Mouse (Mus musculus) thymus, postnatal 25 days (tissue): ENCODE results near the gene Ripor3.

Experiments
- DNase-seq: peaks from one replicate; pipeline ENCODE4 v3.0.0; 2022

Gene Ripor3

DNA sequence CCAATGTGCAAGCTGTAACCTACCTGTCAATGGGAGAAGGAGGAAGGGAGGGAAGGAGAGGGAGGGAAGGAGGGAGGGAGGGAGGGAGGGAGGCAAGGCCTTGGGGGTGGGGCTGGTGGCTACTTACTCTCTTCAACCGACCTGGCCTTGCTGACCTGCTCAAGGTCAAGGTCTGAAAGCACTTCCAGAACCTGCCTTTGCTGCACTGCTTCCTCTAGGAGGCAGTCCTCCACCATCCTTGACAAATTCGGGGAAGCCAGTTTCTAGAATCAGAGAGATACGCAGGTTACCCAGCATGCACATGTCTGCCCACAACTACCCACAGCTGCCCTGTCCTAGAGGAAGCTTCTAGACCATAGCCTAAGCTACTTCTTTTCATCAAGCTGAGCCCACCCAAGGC is 25.5 kb downstream of the Ripor3 start:
- DNase-seq: no peak

DNA sequence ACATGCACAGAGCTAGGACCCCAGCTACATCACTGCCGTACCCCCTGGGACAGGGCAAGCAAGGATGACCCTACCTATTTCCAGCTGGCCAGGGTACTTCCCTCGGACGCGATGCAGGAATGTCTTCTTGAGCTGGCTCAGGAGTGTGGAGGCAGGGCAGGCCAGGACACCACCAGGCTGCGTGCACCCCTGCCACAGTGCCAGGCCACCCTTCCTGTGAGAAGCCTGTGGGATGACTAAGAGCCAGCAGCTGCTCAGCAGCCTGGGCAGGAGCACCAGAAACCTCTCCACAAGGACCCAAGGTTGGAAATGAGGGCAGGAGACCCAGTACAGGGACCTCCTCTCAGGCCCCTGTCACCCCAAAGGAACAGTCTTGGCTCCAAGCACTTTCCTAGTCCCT is 26.0 kb downstream of the Ripor3 start:
- no peak for DNase-seq

DNA sequence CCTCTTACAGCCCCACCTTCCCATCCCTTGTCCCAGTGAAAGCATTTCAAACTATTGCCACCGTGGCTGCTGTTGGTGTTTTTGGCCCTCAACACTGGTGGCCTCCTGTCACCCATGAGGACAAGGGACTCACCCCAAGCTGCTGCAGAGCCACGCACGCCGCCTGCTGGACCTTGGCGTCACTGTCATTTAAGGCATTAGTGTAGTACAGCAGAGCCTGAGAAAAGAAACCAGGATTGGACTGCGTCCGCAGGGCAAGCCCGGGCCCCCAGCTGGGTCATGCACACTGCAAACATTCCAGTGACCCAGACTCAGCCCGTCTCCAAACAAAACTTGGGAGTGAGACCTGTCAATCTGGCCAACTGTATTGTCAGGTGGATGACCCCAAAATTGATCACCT is 27.8 kb downstream of the Ripor3 start:
- DNase-seq: no peak

DNA sequence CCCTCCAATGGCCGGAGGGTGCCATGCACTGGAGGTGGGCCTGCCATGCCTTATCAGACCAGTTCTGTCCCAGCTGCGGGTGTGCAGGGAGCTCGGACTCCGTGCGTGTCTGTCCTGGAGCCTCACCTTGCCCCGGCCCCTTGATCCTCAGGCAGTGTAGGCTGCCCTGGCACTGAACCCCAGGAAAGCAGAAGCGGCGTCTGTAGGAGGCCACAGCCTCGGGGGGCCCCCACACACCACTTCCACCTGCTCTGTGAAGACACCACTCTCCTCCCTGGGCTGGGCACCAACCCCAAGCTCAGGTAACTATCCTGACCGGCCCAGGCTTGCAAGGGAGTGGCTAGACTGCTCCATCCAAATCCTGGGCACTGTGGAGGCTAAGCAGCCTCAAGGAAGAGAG is 30.0 kb downstream of the Ripor3 start:
- no peak for DNase-seq

DNA sequence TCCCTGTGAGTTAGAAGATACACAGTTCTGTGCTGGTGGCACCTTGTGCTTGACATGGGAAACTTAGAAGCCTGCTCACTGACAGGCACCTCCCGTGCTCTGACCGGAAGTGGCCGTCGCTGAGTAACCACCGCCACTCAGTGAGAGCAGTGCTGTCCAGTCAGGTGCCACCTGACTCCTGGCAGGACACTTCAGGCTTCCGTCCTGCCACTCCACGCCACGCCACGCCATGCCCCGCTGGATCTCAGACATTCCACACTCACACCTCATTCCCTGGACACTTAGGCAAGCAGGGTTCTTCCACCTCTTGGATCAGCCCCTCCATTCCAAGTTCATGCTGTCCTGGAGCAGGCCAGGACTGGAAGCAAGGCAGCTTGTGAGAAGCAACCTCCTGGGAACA is 32.1 kb downstream of the Ripor3 start:
- DNase-seq: no peak

DNA sequence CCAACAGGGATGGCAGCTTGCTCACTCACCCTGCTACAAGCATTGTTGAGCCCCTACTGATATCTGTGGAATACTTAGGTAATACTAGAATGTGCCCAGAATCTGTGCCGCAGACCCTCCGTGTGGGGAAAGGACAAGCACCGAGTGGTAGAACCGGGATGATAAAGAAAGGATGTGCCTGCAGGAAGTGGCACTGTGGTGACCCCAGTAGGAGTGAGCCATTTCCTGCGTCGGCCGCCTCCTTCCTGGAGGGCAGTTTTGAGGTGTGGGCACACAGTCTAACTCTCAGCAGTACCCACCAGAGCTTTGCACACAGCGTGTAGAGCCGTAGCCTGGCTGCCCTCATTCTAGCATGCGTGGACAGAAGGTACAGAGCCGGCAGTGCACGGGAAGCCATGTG is 34.7 kb downstream of the Ripor3 start:
- DNase-seq: no peak

DNA sequence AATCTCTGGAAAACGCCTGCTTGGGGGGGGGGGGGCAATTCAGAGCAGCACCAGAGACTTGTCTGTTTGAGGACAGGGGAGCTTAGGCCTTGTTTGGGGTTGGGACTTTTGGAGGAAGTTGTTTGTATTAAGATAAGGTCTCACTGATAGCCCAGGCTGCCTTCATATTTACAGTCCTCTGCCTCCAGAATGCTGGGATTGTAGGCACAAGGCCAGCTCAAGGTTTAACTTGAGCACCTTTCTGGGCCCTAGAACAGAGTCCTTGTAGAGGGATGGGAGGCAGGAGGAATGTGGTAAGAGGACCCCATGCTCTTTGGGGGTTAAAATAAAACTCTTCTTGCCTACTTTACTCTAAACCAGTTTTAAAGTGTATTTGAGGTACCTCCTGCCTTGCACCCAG is 37.6 kb downstream of the Ripor3 start:
- no peak for DNase-seq

DNA sequence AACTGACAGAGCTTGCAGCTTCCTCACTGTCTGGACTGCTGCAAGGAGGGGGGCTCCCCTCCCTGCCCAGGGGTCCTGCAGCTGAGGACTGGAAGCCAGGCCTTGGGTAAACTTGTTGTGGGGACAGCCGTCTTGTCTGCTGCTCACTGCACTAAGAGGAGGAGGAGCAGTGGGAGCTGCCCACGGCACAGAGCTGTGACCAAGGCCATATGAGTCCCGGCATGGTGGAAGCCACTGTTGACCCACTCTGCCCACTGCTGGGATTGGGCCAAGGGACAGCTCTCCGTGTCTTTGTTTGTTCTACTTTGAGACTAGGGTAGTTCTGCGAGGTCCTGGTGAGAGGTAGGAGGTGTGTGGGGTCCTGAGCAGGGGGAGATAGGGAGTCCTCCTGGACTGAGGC is 38.3 kb downstream of the Ripor3 start:
- DNase-seq: no peak

DNA sequence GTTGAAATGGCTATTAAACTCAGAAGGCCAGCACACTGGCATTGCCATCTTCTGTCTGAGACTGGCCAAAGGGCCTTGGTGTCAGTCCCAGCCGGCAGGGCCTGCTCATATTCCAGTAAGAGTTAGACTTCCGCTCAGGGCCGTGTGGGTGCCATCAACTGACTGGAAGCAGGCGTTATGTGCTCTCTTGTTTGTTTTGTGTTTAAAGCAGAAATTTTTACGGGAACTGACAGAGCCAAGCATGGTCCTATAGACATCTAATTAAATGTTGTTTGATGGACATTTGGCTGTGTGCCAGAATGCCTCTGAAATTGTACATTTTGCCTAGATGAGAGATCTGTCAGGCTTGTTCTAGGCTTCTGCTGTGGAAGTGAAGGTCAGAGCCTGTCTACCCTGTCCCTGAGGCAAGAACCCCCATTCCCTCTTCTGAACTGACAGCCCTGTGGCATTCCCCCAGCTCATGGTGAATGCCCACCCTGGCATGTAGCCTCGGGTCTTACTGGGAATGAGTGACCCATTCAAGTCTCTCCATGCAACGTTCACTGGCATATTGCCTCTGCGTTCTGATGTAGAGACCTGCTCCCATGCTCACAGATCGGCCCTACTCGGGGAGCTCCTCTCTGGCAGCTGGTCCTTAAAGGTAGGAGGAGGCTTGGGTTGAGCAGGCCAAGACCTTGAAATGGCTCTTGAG is 40.4 kb downstream of the Ripor3 start:
- DNase-seq: no peak

DNA sequence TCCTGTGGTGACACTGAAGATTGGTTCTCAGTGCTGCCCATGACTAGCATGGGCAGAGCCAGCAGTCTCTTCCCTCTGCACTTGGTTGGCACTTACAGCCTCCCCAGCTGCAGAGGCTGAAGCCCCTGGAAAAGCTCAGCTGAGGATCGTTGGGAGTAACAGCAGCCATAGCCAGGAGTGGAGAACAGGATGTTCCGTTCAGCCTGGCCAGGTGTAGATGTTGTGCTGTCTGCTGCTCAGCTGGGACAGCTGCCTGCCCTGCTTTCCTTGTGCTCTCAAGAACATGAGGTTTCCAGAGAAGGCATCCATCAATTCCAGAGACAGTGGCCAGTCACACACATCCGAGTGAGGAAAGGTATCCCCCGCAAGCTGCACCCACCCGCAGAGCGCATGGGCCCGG is 41.9 kb downstream of the Ripor3 start:
- DNase-seq: no peak

DNA sequence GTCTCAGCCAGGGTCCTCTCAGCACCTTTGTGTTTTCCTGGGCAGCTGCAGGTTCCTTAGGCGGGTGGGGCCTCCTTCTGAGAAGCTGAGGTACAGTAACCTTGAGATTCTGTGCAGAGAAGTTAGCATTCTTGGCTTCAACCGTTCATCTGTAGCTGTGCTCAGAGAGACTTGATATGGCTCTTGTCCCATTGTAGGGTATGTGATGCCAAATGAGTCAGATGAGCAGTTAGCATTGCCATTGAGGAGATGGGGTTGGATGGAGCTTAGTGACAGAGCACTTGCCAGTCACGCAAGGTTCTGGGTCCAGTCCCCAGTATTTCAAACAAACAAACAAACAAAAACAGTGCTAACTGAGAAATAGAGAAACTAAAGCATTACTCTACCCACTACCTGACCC is 44.5 kb downstream of the Ripor3 start:
- no peak for DNase-seq

DNA sequence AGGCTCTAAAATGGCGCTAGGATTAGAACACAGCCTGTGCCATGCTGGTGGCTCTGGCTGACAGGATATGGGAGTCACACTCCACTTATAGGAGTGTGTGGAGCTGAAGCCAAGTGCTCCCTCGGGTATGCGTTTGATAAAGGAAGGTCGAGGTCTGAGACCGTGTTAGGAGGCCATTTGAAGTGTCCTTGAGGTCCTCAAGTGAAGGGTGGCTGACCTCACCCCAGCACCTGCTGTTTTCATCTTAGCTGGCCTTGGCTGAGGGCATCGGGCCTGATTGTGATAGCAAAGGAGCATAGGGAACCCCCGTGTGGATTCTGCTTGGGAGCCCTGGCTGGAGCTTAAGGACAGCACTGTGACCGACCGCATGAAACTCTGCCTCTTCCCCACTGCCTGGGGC is 46.1 kb downstream of the Ripor3 start:
- DNase-seq: no peak

DNA sequence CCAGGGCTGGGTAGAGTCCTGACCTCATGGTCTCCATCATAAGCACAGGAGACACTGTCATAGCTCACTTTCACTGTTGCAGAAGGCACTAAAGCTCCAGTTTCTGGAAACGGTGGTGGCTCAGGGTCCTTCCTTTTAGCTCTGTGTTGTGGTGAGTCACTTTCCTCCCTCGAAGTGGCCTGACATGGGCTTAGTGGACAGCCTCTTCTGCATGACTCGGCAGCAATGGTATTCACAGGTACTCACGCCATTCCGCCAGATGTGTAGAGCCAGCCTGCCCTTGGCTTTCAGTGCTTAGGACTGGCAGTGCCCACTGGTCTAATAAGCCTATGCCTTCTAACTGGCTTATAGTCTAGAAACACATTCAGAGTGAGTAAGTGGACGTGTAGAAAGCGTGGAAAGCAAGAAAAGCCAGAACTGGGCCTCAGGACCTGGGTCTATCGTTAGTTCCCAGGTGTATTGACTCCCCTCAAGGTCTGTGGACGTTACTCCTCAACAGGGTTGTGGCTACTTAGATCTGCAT is 46.6 kb downstream of the Ripor3 start:
- DNase-seq: no peak

DNA sequence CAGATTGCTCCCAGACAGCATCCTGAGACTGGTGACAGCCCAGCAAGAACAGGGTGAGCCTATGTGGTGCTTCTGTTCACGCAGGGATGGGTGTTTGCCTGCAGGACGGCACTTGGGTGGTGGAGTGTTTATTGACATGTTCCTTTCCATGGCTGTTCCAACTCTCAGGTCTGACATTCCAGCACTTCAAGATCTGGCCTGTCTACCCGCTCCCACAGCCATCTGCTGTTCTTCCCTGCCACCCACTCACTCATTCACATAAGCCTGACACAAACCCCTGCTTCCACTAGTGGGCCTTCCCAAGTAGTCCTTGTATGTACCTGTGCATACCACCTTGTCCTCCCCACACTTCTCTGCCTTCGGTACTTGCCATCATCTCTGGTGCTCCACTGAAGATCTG is 47.2 kb downstream of the Ripor3 start:
- no peak for DNase-seq

DNA sequence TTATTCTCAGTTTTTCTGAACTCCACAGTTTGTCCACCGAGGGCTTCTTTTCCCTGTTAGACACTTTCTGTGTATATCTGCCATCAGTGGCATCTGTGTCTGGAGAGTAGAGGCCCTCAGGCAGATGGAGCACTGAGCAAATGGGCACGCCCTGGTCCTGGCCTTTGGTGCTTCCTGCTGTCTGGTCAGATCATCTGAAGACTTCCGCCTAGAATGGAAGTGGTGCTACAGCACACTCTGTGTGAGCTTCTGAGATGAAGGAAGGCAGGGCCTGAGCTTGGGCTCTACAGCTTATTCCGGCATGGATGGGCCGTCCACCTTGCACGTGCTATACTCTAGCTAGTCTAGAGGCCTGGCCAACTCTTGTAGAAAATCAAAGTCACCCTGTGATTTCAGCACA is 48.1 kb downstream of the Ripor3 start:
- no peak for DNase-seq

DNA sequence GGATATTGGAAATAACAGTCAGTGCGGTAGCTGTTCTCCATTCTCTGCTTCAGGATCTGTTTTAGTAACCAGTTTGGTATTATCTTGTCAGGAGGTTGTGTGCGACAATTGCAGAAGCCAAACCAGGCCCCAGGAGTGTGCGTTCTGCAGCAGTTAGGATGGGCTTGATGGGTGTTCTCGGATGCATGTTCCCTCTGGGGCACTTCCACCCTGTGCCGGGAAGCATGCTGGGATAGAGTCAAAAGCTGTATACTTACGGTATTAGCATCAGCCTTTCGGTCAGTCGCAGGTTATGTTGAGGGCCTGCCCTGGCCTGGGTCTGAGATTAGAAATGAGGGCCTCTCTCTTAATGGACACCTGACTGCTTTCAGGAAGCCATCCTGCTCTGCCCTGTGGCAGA is 49.8 kb downstream of the Ripor3 start:
- DNase-seq: no peak

DNA sequence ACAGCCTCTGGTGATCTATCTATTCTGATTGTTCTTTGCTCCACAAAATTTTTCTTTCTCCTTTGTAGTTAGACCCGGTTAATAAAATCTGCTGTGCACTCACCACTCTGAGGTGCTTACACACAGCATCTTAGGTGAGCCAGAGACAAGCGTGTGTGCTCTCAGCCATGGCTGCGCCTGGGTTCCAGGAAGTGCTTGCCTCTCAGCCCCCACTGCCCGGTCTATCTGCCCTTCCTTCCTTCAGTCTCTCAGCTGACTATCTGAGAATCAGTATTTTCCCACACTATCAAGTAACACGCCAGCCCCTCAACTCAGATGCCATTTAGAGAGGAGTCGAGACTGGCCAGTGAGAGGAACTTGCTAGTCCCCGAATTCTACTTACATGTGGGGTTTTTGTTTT is 50.4 kb downstream of the Ripor3 start:
- no peak for DNase-seq

DNA sequence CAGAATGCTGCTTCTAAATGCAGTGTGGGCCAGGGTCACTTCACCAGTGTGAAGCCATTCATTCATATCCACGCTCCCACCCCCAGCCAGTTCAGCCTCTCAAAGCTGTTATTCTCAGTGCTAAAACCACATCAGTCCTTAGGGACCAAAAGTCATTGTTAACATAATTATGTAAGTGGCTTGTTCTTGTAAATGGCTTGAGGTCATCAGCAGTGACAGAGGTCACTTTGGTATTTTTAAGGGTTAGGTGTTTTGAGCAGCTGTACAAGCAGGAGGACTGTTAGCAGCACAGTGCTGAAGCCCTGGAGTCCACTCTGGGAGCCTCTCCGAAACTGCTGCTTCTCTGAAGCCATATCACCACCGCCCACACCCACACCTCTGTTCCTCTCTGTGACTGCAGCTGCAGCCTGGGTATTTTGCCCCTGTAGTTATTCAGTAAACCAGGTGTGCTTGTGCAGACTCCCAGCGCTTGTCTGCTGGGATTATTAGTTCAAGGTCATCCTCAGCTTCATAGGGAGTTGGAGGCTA is 51.0 kb downstream of the Ripor3 start:
- no peak for DNase-seq

DNA sequence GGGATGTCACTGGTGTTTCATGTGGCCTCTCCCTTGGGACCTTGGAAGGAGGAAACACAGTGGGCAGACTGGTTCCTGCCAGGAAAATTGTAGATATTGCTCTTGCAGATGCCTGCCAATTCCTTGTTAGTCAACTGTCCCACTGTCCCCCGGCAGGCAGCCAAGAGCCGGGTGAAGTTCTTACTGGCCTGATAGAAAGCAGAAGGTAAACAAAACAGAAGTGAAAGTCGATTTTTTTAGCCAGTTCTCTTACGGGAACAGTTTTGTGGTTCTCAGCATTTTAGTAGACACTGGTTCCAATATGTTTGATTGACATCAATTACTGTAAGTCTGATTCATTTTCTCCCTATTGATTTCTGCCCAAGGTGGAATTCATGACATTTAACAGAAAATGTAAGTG is 51.6 kb downstream of the Ripor3 start:
- DNase-seq: no peak

DNA sequence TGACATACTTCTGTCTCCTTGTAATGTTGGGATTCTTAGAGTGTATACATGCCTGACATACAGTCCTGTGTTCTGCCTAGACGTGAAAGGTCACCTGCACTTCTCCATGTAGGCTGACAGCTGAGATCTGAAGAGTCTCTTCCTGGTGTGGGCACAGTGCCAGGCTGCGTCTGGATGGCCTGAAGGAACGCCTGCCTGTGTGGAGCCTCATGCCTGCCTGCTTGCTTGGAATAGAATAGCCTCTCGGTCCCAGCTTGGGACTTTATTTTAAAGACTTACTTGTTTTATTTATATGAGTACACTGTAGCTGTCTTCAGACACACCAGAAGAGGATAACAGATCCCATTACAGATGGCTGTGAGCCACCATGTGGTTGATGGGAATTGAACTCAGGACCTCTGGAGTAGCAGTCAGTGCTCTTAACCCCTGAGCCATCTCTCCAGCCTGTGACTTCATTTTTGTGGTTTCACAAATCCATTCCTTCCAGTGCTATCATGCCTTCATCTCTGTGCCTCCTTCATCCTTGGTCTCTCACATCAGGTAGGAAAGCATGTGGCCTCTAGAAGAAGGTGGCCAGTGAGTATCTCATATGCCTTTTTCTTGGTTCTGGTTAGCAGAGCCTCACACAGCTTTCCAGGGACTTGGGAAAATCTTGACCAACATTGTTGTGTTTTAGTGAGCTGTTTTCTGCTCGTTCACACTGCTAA is 52.2 kb downstream of the Ripor3 start:
- DNase-seq: no peak

DNA sequence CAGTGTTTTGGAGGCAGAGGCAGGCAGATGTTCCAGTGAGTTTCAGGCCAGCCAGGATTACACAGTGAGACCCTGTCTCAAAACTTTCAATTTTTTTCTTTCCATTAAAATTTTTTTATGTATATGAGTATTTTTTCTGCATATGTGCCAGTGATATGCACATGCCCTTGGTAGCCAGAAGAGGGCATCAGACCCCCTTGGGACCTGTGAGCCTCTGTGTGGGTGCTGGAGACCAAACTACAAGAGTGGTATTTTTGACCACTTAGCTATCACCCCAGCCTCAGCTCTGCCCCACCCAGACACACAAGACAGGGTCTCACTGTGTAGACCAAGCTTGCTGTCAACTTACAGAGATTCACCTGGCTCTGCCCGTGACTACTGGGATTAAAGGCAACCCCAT is 52.9 kb downstream of the Ripor3 start:
- DNase-seq: no peak

DNA sequence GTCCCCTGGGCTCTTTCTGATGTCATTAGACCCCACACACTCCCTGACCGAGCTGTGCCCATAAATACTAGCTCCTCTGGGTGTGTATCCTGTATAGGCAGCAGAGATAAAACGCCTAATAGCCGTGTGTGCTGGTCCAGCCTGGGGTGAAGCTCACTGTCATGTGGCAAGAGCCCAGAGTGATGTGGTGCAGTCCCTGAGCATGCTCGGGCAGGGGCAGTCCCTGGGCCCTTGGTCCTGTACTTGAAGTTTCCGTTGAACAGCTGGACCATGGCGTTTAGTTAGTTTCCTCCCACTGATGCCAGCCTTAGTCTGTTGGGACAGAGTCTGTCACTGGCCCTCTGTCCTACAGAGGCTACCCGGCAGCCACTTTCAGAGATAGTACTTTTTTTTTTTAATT is 55.5 kb downstream of the Ripor3 start:
- no peak for DNase-seq

DNA sequence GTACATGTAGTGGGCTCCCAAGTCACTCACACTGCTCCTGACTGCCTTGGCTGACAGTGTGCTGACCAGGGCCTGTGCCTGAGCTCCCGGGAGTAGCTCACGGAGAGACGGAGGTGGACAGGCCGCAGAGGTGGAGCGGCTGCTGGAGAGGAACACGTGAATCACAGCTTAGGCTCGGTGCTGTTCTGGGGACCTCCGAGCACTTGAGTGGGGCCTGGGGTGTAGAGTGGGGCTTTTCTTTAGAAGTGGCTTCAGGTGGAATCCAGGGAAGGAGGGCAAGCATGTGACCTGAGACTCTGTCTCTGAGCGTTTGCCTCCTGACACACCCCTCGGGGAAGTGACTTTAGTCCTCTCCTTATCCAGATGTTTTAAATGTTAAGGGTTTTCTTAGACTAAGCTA is 56.6 kb downstream of the Ripor3 start:
- DNase-seq: no peak
